8 mouse cellular contexts compared by ENCODE assay signal in the genomic region with DNA sequence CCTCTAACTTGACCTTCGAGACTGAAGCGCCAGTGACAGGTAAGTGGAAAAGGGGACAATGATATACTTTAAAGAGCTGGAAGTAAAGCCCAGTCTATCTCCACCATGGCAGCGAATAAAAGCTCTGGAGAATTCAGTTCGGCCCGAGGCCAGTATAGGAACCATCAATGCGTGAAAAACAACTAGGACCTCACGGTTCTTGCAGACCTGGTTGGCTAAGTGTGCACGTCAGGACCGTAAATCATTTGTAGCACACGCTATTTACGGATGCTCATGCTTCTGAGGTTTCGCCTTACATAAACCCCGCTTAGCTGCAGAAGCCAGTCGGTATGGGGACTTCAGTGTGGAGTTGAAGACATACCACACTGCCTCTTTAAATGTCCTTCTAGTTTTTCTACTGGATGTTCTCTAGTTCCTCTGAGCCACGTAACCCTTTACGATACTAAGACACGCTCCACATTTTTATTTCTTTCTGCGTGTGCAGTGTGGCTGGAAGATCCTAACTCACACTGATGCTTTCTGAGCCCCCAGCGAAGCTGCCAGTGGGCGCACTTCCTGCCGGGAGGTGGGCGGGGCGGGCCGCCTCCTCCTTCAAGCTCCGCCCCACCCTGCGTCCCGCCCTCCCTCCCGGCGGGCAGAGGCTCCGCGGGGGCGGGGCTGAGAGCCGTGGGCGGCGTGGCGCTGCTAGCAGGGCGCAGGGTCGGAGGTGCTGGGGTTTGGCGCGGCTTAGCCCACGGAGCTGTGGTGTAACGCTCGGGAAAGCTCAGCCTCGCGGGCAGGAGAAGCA. TPM values are rescaled to one million over a fixed set of nuclear protein-coding genes. Genes with fewer than 3 reads are reported as not detected.
A peak's percentile ranks its signal among the peaks of the same experiment; 100 is the strongest.
DNase-seq lines count a peak whose midpoint lies in the region; ATAC-seq lines count a peak whose summit lies in the region.

TSS of gene Snx30 (plus strand) at position 660 of the 787 bp plus-strand sequence.

- no peaks in the 10 kb centered on the region for H3K36me3 ChIP-seq in embryonic facial prominence, embryonic 12.5 days
- H3K36me3 ChIP-seq in limb, embryonic 13.5 days = no peaks in the 10 kb centered on the region
- no peaks in the 10 kb centered on the region for H3K36me3 ChIP-seq in midbrain, embryonic 15.5 days (replicated peaks)

- H3K4me1 ChIP-seq in embryonic facial prominence, embryonic 12.5 days = peaks cover 10% of the 10 kb centered on the region; the same call in 1 of the 2 replicates
- peaks cover 21% of the 10 kb centered on the region for H3K4me1 ChIP-seq in limb, embryonic 13.5 days
- peaks cover 24% of the 10 kb centered on the region for H3K4me1 ChIP-seq in midbrain, embryonic 15.5 days

- H3K4me2 ChIP-seq in embryonic facial prominence, embryonic 12.5 days (replicated peaks) = peak within 1 kb of the TSS; percentile 98
- H3K4me2 ChIP-seq in limb, embryonic 13.5 days (replicated peaks) = peak within 1 kb of the TSS; percentile 99
- peak within 1 kb of the TSS; percentile 91 for H3K4me2 ChIP-seq in midbrain, embryonic 15.5 days

- DNase-seq in 3T3-L1 (ENCODE audit: low read depth, low spot score) = peak; percentile 75
- peak; percentile 94 to 97 for DNase-seq in adrenal gland, postnatal 36 days
- peak; percentile 92 to 93 for DNase-seq in heart, adult 18-20 months
- DNase-seq in kidney, adult 18-20 months = peak; percentile 92
- peak; percentile 91 to 93 for DNase-seq in spleen, adult 18-20 months

- no peaks in the 10 kb centered on the region for H3K27me3 ChIP-seq in embryonic facial prominence, embryonic 12.5 days
- no peaks in the 10 kb centered on the region for H3K27me3 ChIP-seq in limb, embryonic 13.5 days
- no peaks in the 10 kb centered on the region for H3K27me3 ChIP-seq in midbrain, embryonic 15.5 days (replicated peaks)

- H3K9ac ChIP-seq in embryonic facial prominence, embryonic 12.5 days = peak within 1 kb of the TSS; percentile 83
- peak within 1 kb of the TSS; percentile 88 for H3K9ac ChIP-seq in limb, embryonic 13.5 days
- H3K9ac ChIP-seq in midbrain, embryonic 15.5 days = peak within 1 kb of the TSS; percentile 85

- ATAC-seq in embryonic facial prominence, embryonic 12.5 days (ENCODE audit: insufficient number of reproducible peaks, insufficient read depth, low FRiP score, low TSS enrichment) = peak; percentile 88
- peak; percentile 93 for ATAC-seq in limb, embryonic 13.5 days (ENCODE audit: low FRiP score, low read depth)
- ATAC-seq in midbrain, embryonic 15.5 days (replicated peaks) = peak; percentile 94

- peak within 1 kb of the TSS; percentile 95 for H3K4me3 ChIP-seq in embryonic facial prominence, embryonic 12.5 days
- peak within 1 kb of the TSS; percentile 95 for H3K4me3 ChIP-seq in limb, embryonic 13.5 days
- H3K4me3 ChIP-seq in midbrain, embryonic 15.5 days = peak within 1 kb of the TSS; percentile 73

- peak within 1 kb of the TSS; percentile 67; the same call in 1 of the 2 replicates for H3K27ac ChIP-seq in embryonic facial prominence, embryonic 12.5 days
- H3K27ac ChIP-seq in limb, embryonic 13.5 days = peak within 1 kb of the TSS; percentile 72; the same call in 1 of the 2 replicates
- H3K27ac ChIP-seq in midbrain, embryonic 15.5 days = peak within 1 kb of the TSS; percentile 80

- 2% methylated on average over 45 of the region's 45 CpGs for WGBS in embryonic facial prominence, embryonic 12.5 days
- WGBS in limb, embryonic 13.5 days = 2% methylated on average over 40 of the region's 45 CpGs
- 2% methylated on average over 41 of the region's 45 CpGs for WGBS in midbrain, embryonic 15.5 days

- no peaks in the 10 kb centered on the region for H3K9me3 ChIP-seq in embryonic facial prominence, embryonic 12.5 days
- H3K9me3 ChIP-seq in limb, embryonic 13.5 days = no peaks in the 10 kb centered on the region
- no peaks in the 10 kb centered on the region for H3K9me3 ChIP-seq in midbrain, embryonic 15.5 days

RNA-seq across cellular contexts. Expression of gene Snx30, which starts in this region (rescaled TPM):
- 1 to 10 TPM; 5.7 to 6.0 TPM for total RNA-seq in adrenal gland, postnatal 36 days (2021)
- 13.9 and 14.0 TPM in 2 replicates for polyA plus RNA-seq in embryonic facial prominence, embryonic 12.5 days (2016; fragmentation: Nextera tagmentation; extraction: Ambion mirVana)
- total RNA-seq in heart, adult 18-20 months (2021) = 1 to 10 TPM; 6.5 TPM
- 8.0 and 11.2 TPM in 2 replicates for polyA plus RNA-seq in limb, embryonic 13.5 days (2015; fragmentation: Nextera tagmentation; extraction: Ambion mirVana)
- polyA plus RNA-seq in midbrain, embryonic 15.5 days (2015; fragmentation: Nextera tagmentation; extraction: Ambion mirVana) = 20.5 and 22.4 TPM in 2 replicates

Comparison
In these comparisons a context has a peak if more than half of its experiments do, and no peak if none do; other contexts are left out.
1. Peak in every context shown above with its lines: DNase-seq, ATAC-seq, H3K4me3 ChIP-seq and H3K27ac ChIP-seq.